Mouse (Mus musculus) layer of hippocampus, adult 6 months (tissue): ENCODE results near the gene B4galt2. TPM values are rescaled to one million over a fixed set of nuclear protein-coding genes. Genes with fewer than 3 reads are reported as not detected.

Experiments
- long read RNA-seq, 2 experiments: library from polyadenylated mRNA; unstranded; transcript quantifications; one replicate each; pipeline ENCODE4 v2.0.0; 2019 to 2020
- polyA plus RNA-seq: library from polyadenylated mRNA; unstranded; fragments of <200 nt; fragmentation: Nextera tagmentation; gene quantifications from 2 replicates; pipeline ENCODE4 v1.2.3, GENCODE M21; 2021

The B4galt2 gene
- 6.2 and 6.7 TPM in 2 replicates for polyA plus RNA-seq
- long read RNA-seq, experiment 1, partial matches to known transcripts: 13 of 17 reads
- long read RNA-seq, experiment 1, other reads (novel, unspliced or antisense): 3 of 17 reads
- long read RNA-seq, experiment 2, partial matches to known transcripts: 77 of 86 reads
- long read RNA-seq, experiment 2, other reads (novel, unspliced or antisense): 8 of 86 reads

DNA sequence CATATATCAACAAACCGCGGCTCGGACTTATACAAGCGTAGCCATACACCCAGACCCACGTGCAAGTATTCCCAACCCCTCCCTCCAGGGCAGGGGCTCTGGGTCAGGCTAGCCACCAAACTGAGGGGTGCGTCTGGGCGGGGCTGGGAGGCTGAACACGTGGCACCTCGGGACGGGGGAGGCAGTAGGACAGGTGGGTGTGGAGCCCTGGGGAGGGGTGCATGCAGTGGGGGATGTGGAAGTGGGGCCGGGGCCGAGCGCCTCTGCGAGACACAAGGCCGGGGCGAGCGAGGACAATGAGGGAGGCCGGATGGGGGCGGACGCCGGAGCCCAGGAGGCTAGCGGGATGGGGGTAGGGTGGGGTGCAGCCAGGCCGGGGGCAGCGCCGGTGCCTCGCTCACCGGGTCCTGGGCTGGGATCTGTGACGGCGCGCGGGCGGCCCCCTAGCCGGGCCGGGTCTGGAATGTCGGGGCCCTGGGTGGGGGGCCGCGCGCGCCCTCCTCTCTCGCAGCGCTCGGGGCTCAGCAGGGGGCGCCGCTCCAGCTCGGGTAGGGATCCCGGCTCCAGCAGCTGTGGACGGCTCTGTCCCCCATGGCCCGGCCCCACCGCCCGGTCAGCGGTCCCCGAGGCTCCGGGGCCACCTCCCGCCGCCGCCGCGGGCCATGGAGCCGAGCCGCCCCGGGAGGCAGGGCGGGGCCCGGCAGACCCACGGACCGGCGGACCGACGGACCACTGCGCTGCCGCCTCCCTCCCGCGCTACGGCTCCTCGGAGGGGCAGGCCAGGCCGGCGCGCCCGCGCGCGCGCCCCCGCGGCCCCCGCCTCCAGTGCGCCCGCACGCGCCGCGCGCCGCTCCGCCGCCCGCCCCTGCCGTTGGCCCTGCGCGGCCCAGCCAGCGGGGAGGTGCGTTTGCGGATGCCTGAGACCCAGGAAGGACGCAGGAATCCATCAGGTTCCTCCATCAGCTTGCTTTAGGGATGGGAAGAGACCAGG lies at the start of gene B4galt2:
Gene B4galt2, minus strand, starts transcription at position 787 of the 991 bp plus-strand sequence.

DNA sequence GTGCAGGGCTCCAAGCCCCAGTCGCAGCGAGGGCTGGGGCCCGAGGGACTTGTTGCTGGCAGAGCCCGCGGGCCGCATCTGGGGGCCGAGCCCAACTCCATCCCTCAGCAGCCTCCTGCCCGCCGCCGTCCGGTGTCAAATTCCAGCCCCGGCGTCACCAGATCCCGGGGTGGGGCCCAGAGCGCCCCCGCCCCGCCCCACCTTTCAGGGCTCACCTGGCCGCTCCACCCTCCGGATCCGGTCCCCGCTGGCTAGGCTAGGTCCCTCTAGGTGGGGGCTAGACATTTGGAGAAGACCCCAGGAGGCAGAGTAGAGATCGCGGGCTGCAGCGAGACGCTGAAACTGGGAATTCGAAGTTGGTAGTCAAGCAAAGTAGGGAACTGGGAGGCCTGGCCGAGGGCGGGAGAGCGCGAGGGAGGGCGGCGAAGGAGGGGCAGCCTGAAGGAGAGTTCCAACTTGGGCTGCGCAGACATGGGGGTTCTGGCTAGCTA lies 46.1 kb upstream of the B4galt2 start, which contains the start of gene Artn:
Gene Artn, minus strand, starts transcription at position 373 of the 491 bp plus-strand sequence.

DNA sequence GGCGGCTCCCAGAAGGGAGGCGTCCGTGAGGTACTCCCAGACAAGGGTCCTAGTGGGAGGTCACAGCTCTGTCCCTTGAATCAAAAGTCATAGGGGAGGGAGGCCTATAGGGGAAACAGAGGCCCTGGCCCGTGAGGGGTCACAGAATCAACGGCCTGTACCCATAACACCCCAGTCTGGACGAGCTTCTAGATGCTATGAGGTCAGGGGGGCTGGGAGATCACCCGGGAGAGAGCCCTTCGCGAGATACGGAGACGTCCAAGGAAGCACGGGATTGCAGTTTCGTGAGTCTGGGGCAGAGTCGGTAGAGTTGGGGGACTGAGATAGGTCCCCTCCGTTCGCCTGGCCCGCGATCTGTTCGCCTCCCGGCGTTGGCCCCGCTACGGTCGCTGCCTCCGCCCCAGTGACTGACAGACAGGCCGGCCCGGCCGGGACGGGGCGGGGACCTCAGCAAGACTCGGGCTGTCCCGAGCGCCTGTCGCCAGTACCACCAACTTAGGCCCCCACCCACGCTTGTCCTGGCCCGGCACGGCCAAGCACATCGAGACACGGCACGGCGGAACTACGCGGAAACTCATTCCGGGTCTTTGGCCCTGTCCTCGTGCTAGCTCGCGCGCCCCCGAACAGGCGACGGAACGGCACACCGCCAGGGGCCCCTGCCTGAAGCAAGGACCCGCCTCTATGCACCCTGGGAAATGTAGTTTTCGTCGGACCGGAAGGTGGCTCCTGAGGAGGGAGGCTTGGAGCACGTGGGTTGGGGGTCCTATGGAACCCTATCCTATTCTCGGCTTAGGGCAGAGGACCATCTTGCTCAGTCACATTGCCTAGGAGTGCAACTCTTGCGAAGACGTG lies 31.5 kb upstream of the B4galt2 start, which contains the start of gene Ipo13:
Gene Ipo13, minus strand, starts transcription at position 409 of the 852 bp plus-strand sequence.

DNA sequence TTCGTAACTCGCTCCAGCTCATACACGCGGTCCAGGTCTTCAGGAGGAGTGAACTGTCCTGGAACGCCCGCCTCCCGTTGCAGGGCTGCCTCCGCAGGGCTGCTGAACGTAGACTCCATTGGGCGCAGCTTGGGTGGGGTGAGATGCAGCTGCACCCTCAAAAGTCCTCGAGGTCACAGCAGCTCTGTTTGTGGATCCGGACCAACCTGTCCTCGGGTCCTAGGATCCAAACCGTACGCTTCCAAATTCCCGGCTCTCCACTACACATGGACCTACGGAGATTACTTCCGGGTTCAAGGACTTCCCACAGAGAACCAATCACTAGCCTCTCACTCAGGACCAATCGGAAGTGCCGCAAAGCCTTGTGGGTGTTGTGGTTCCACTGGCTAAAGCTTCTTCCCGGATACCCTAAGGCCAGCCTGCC lies 8.5 kb upstream of the B4galt2 start, which contains the start of gene Dph2:
Gene Dph2, minus strand, starts transcription at position 295 of the 424 bp plus-strand sequence.

DNA sequence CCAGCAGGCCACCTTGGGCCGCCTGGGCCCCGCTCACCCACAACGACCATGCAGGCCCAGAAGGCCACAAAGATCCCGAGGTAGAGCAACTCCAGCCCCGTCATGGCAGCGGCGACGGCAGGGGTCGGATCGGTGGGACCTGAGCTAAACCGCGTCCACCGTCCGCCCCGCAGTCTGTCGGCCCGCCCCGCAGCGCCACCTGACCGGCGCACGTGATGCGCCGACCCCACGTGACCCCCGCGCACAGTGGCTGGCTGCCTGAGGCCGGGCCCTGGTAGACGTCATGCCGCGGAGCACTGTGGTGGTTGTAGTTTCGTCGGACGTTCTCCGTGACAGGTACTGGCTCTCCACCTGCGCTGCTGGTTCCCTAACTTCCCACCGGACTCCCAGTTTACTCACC lies 3.8 kb upstream of the B4galt2 start, which contains the start of gene Atp6v0b:
Gene Atp6v0b, minus strand, starts transcription at position 201 of the 400 bp plus-strand sequence.

DNA sequence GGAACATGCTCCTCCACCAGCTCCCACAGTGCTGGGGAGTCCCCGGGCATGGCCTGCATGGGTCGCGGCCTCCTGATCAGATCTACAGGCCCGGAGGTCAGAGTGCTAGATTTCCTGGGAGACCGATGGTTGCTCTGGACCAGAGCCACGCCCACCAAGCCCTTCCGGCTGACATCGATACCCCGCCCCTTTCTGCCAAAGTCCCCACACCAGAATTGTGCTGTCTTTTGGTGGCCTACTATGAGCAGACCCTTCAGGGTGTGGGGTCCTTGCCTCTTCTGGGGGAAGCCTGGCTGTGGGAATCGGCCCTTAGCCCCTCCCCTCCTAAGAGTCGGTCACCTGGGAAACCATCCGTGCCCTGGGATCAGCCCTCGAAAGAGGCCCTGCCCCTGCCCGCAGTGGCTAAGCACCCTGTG lies 10.8 kb downstream of the B4galt2 start, which contains the start of gene Ccdc24:
Gene Ccdc24, minus strand, starts transcription at position 87 of the 416 bp plus-strand sequence.

DNA sequence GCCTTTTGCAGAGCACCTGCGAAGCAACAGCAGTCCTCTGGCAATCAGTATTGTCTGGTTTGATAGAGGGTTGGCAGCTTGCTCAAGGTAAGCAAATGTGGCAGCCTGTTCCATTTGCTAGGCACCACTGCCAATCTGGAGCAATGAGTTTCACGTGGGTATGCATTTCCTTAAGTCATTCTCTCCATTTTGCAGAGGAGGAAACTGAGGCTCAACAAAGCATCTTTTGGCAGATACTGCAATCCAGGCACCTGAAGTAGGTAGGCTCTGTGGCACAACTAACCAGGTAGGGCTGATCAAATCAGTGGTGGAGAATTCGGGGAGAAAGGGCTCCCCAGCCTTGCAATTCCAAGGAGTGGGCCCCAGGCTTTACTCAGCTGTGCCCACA lies 48.8 kb downstream of the B4galt2 start, which contains the start of gene Slc6a9:
Gene Slc6a9, plus strand, starts transcription at position 50 of the 388 bp plus-strand sequence.

Other genes starting within 250 kb of the B4galt2 start
- 40.3 and 44.6 TPM in 2 replicates for gene Dmap1, start 201.2 kb downstream of the B4galt2 start, polyA plus RNA-seq
- gene Gm12845, start 159.1 kb downstream of the B4galt2 start, polyA plus RNA-seq: not detected in 2 replicates
- not detected in 2 replicates for gene Klf17, start 117.8 kb downstream of the B4galt2 start, polyA plus RNA-seq
- gene Slc6a9, start 49.0 kb downstream of the B4galt2 start, polyA plus RNA-seq: 16.2 and 20.4 TPM in 2 replicates
- 0.46 and 1.5 TPM in 2 replicates for gene Ccdc24, start 10.9 kb downstream of the B4galt2 start, polyA plus RNA-seq
- gene Atp6v0b, start 3.8 kb upstream of the B4galt2 start, polyA plus RNA-seq: 864 and 877 TPM in 2 replicates
- 7.7 TPM in 2 replicates for gene Dph2, start 8.5 kb upstream of the B4galt2 start, polyA plus RNA-seq
- 37.2 and 40.7 TPM in 2 replicates for gene Ipo13, start 31.5 kb upstream of the B4galt2 start, polyA plus RNA-seq
- 0.55 and 0.59 TPM in 2 replicates for gene Artn, start 46.3 kb upstream of the B4galt2 start, polyA plus RNA-seq